Mouse (Mus musculus) cerebellum, adult 11 months (tissue): ENCODE data around the gene Derl3.
"Not testable (repeated sequence)": the region's sequence is repeated elsewhere in the genome, so short reads cannot be mapped to it uniquely, and the experiment has no call there.

ENCODE experiments used
- DNase-seq: peaks from one replicate; pipeline ENCODE4 v3.0.0; 2022

The Derl3 gene

GRCm38 (mm10) chr10:75893089-75893750 is at the start of gene Derl3:
Gene Derl3 (plus strand): TSS chr10:75893413.
- DNase-seq: peak; percentile 95

- DNase-seq: not testable (repeated sequence)
These were observed 49.3 kb upstream of the Derl3 start for GRCm38 (mm10) chr10:75843898-75844297.

- no peak for DNase-seq
These were observed 48.4 kb upstream of the Derl3 start for GRCm38 (mm10) chr10:75844800-75845199.

- no peak for DNase-seq
These were observed 47.8 kb upstream of the Derl3 start for GRCm38 (mm10) chr10:75845306-75845930.

- no peak for DNase-seq
These were observed 44.8 kb upstream of the Derl3 start for GRCm38 (mm10) chr10:75848382-75848781.

- no peak for DNase-seq
These were observed 42.1 kb upstream of the Derl3 start for GRCm38 (mm10) chr10:75851076-75851475.

GRCm38 (mm10) chr10:75851681-75852080 is 41.5 kb upstream of the Derl3 start:
- no peak for DNase-seq

- no peak for DNase-seq
These were observed 40.6 kb upstream of the Derl3 start for GRCm38 (mm10) chr10:75852539-75853125.

- DNase-seq: peak; percentile 85
These were observed 39.8 kb upstream of the Derl3 start for GRCm38 (mm10) chr10:75853452-75853851.

- DNase-seq: no peak
These were observed 39.1 kb upstream of the Derl3 start for GRCm38 (mm10) chr10:75854096-75854495.

- DNase-seq: no peak
These were observed 38.4 kb upstream of the Derl3 start for GRCm38 (mm10) chr10:75854791-75855190.

GRCm38 (mm10) chr10:75855416-75855981 is 37.7 kb upstream of the Derl3 start:
- DNase-seq: no peak

GRCm38 (mm10) chr10:75856155-75856907 is 36.9 kb upstream of the Derl3 start:
- no peak for DNase-seq

GRCm38 (mm10) chr10:75856976-75857375 is 36.2 kb upstream of the Derl3 start:
- no peak for DNase-seq

GRCm38 (mm10) chr10:75857598-75857997 is 35.6 kb upstream of the Derl3 start:
- DNase-seq: no peak

- DNase-seq: peak; percentile 44
These were observed 34.0 kb upstream of the Derl3 start for GRCm38 (mm10) chr10:75859107-75859746.

- peak; percentile 83 for DNase-seq
These were observed 33.3 kb upstream of the Derl3 start, which contains the start of gene Mif for GRCm38 (mm10) chr10:75859786-75860470. Gene Mif (minus strand): TSS chr10:75860240.

GRCm38 (mm10) chr10:75860746-75861145 is 32.5 kb upstream of the Derl3 start:
- peak; percentile 36 for DNase-seq

- no peak for DNase-seq
These were observed 31.6 kb upstream of the Derl3 start for GRCm38 (mm10) chr10:75861587-75861986.

GRCm38 (mm10) chr10:75872025-75872914 is 20.9 kb upstream of the Derl3 start:
- no peak for DNase-seq
